Mouse (Mus musculus) testis, adult 2 months (tissue): Measurements from ENCODE around the gene Stx7.

ENCODE experiments used
- CTCF ChIP-seq: fragments of 200-500 bp; IDR thresholded peaks from 2 replicates; pipeline ENCODE4 v1.5.1; 2012; ENCODE audit warnings: low read depth, mild to moderate bottlenecking, inconsistent platforms, low read length, moderate library complexity; ENCODE audit not compliant: control insufficient read depth, insufficient read depth, insufficient replicate concordance
- POLR2A ChIP-seq: fragments of 200-500 bp; IDR thresholded peaks from 2 replicates; pipeline ENCODE4 v1.6.1; 2012; ENCODE audit warnings: low read depth, mild to moderate bottlenecking, inconsistent platforms, low read length, moderate library complexity; ENCODE audit not compliant: control insufficient read depth

DNA sequence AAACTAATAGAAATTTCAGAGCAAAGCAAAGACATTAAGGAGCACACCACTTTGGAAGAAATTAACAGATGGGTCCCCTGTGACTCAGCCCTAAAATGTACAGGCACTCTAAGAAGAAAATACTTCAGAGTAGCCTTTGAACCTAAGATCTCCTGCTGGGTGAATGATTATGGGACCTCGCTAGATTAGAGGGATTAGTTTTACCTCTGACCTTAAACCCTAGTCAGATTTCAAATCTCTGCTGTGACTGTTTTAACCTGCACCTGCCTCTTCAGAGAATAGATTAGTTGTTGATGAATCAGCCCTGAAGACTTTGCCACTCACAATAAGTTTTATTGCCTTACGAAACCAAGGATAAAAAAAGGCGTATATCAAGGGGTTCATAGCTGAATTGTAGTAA, 40.9 kb upstream of the Stx7 start:
- TF ChIP-seq POLR2A = no peak
- TF ChIP-seq CTCF = no peak
